Mouse (Mus musculus) kidney, adult 18-20 months (tissue): ENCODE measurements around the gene Cmtm2b.
A peak's percentile ranks its signal among the peaks of the same experiment; 100 is the strongest.

Source experiments
- DNase-seq: peaks from one replicate; pipeline ENCODE4 v3.0.0; 2021

Gene Cmtm2b

DNA sequence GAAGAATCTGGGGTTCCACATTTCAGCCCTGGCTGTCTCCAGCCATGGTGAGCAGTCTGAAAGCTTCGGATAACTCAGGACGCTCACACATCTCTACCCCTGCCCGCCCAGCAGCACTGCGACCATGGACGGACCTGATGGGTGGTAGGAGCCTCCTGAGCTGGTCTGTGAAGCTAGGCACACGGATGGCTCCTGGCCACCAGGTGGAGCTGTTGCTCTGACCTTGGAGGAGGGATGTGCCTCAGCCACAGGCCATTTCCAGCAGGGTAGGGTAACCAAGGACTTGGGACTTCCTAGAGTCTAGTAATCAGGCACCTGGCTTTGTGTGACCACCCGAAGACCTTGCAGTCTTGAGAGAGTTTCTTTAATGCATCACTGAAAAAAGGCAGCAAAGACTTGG is 21.9 kb downstream of the Cmtm2b start:
- peak; percentile 89 for DNase-seq

GRCm38 (mm10) chr8:104344622-104345021 is 22.6 kb downstream of the Cmtm2b start:
- DNase-seq = no peak

DNA sequence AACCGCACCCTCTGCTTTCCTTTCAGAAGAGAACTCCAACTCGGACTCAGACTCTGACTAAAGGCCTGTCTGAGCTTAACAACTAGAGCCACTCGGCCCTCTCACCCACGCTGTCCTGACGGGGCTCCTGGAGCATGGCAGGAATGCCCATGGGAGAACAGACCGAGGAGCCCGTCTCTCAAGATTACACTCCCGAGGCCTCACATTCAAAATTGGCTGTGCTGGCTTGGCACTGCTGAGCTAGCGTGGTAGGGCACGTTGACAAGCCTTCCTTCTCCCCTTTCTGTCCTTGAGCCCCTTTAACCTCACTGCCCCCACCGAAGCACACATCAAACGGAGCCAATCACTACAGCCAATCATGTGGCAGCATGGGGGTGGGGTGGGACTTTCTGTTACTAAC is 24.7 kb downstream of the Cmtm2b start:
- DNase-seq = no peak

- DNase-seq = no peak
Observed at GRCm38 (mm10) chr8:104348971-104349370, 26.9 kb downstream of the Cmtm2b start.

DNA sequence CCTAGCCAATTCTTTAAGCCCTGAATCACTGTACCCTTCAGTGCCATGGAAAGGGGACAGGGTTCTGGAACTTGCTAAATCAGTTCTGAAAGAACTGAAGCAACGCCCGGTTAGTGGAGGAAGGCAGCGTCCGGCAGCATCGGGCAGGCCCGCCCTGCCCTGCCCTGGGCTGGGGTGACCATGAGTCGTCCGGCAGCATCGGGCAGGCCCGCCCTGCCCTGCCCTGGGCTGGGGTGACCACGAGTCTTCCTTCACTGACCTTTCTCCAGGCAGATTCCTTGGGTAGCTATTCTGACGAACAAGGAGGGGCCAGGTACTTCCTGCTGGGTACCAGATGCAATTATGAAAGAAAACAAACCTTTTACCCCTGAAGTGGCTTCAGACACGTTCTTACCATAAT is 28.0 kb downstream of the Cmtm2b start:
- no peak for DNase-seq

DNA sequence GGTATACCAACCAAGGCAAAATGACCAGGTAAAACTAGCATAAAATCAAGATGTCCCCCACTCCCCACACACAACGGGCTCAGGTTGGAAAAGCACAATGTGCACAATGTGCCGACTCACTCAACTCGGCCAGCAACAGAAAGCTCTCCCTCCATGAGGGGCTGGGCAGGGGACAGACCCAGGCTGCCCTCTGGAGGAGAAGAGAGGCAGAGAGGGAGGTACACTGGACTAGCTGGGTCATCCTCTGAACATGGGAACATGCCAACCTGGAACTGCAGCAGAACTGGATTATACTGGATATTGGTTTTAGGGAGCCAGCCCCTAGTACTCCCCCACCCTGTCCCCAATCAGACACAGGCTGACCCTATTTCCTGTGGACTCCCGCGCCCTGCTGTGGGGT is 31.2 kb downstream of the Cmtm2b start:
- no peak for DNase-seq

DNA sequence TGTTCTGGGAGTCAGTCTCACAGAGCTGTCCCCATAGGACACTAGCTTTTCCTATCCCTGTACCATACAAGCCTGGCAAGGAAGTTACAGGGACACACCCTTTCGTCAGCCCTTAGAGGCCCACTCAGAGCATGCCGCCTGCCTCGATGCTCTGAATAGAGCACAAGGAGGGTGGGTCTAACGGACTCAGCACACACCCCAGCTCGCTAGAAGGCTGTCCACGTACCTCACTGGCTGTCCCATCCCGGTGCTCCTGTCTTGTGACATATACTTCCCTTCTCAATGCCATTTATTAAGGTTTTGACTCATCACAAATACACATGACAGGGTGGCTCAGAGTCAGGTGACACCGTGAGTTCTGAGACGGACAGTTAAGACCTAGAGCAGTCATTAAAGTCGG is 32.5 kb downstream of the Cmtm2b start:
- DNase-seq = no peak

DNA sequence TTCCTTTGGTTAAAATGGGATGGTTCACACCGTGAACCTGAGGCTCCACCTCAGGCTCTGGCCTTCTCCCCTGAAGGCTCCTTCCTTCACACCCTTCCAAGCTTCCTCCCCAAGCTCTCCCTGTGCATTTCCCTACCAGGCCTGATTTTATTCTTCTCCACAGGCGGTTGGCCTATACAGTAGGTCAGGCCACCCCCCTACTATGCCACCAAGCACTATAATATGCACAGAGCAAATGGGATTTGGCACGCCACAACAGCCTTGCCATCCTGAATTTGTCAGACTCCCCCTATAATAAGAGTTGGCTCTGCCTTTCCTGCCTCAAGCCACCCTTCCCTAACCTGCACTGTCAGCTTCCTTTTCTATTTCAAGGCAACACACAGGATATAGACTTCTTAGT is 36.6 kb downstream of the Cmtm2b start:
- no peak for DNase-seq

DNA sequence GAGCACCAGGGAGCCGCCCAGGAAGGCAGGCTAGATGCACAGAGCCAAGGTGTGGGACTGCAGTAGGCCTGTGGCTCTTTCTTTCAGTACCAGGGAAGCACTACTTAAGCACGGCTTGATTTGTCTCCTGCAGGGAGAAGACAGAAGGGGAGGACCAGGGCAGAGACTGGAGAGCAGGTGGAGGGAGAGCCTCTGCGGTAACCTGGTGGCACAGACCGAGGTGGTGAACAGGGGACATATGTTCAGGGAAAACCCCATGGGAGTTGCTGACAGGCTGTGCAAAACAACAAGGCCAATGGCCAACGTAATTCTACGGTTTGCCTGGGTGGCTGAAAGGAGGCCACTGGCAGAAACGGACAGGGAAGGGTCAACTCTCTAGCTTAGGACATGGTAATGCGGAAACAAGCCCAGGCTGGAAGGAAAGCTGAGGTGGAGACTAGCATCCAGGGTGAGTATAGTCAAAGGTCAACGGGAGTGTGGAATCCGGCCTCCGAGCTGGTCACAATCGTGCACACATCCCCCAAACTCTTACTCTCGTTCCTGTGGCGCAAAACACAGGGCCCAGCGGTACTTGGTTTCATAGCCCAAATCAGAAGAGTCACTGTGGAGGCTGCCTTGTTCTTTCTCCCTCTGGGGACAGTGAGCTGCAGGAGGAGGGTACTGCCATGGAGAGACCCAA is 37.9 kb downstream of the Cmtm2b start:
- DNase-seq = no peak

DNA sequence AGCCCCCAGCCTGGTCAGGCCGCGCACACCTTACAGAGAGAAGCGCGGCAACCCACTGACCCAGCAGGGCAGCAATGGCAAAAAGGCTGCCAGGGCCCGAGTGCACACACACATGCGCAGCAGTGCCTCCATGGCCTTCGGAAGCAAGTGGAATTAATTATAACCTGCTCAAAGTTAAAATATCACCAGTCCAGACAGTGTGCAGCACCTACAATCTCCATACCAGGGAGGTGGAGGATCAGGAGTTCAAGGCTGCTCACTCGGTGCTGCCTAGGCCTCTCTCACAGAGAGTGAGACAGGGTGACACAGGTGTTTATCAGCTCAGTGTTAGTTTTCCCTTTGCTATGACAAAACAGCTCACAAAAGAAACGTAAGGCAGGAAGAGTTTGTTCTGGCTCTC is 43.7 kb downstream of the Cmtm2b start:
- DNase-seq = no peak

DNA sequence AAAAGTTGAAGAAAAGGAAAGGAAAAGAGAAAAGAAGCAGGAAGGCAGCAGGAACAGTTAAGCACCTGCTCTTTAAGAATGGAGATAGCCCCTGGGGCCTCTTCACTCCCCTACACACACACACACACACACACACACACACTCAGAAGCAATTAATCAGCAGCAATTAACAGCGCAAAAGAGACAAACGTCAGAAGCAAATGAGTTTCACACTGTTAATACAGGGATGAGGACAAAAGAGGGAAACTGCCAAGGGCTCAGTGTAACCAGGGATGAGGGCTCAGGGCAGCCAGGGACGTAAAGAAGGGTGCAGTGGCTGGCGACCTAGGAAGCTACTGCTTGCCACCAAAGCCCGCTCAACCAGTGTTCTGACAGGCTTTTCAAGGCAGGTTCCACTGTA is 45.4 kb downstream of the Cmtm2b start:
- no peak for DNase-seq

DNA sequence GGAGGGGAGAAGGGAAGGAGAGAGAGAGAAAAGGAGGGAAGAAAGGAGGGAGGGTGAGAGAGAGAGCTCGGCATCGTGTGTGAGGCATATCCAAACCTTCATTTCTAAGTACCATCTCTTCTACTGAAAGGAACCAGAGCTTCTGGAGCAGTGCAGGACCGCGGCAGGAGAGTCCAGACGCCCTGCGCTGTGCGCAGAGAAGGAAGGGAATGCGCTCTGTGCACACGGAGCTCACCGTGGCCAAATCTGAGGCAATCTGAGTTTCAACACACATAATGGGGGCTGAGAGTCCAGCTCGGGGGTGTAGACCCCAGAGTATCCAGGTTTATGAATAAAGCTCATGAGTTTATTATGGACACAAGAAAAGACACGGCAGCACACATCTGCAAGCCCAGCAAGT is 47.6 kb downstream of the Cmtm2b start:
- no peak for DNase-seq

- no peak for DNase-seq
Observed at GRCm38 (mm10) chr8:104370071-104370470, 48.0 kb downstream of the Cmtm2b start.

DNA sequence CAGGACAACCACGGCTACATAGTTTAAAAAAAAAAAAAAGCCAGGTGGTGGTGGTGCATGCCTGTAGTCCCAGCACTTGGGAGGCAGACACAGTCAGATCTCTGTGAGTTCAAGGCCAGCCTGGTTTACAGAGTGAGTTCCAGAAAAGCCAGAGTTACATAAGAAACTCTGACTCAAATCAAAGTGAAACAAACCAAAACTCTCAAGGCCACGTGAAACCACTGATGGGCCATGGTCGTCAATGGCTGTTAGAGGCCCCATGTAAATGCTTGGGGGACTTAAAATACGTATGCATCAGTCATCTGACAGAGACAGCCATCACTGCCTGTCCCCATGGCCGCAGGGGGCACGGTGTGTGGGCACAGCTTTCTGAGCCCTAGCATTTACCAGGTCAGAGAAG is 49.1 kb downstream of the Cmtm2b start:
- DNase-seq = no peak

DNA sequence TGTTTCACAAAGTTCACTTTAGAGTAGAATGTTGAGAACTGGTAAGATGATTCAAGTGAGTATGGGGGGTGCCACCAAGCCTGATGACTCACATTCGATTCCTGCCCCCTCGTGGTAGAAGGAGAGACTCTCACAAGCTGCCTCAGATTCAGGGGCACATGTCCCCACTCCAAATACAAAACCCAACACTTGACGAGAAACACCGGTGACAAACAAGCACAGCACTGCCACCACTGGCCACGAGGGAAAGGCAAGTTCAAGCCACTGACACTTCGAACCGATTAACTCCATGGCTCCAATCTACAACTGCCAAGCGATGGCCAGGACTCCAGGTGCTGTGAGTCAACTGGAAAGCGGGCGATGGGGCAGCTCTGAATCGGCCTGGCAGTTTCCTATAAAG is 51.7 kb downstream of the Cmtm2b start:
- peak; percentile 38 for DNase-seq

DNA sequence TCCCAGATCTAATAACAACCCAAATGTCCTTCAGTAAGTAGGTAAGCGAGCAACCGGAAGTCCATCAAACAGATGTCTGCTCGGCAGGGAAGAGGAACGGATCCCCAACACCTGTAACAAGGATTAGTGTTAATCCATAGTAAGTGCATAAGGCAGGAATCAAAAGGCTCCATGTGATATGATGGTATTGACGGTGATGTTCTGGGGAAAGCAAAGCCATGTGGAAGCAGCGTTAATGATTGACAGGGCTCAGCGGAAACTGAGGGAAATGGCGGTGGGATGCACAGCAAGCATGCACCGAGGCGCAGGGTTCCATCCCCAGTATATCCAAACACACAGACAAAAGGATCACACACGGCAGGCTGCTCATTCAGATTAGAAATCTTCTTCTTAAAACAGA is 52.2 kb downstream of the Cmtm2b start:
- DNase-seq = no peak

DNA sequence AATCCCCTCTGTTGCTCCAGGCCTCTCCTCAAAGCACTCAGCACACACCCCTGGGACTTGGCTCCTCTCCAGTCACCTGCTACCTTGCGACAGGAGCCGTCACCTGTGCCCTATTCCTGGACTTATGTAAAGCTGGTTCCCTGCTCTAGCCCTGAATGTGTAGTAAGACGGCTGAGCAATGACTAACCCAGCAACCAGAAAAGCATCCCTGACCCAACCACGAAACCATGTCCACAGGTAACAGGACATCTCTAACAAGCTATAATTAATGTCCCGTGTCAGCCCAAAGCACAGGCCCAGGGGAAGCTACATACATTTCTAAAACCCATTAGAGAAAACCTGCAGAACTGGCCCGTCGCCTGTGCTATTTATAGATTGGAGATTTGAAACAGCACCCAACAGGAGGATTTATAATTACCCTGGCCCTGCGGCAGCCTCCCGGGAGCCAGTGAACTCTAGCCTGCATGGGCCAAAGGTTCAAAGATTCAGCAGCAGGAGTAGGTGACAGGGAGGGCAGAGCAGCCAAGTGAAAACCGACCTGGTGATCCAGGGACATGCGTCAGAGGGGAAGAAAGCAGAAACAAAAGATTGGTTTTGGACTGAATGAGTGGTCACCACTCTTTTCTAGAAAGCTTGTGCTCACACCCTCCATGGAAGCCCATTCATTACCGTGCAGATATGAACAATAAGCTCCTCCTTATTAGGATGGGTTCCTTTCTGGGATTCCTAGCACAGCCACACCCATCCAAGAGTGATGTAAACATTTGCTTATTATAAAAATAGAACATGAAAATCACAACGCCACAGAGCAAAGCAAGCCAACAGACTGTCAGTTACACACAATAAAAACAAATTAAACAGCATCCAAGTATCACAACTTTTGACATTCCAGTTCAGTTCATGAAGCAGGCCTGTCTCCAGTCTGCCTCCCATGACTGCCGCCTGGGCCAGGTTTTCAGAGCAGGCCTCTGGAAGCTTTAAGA is 53.1 kb downstream of the Cmtm2b start:
- peak; percentile 89 for DNase-seq

GRCm38 (mm10) chr8:104375959-104376358 is 53.9 kb downstream of the Cmtm2b start:
- DNase-seq = no peak

GRCm38 (mm10) chr8:104376669-104377068 is 54.6 kb downstream of the Cmtm2b start:
- no peak for DNase-seq

DNA sequence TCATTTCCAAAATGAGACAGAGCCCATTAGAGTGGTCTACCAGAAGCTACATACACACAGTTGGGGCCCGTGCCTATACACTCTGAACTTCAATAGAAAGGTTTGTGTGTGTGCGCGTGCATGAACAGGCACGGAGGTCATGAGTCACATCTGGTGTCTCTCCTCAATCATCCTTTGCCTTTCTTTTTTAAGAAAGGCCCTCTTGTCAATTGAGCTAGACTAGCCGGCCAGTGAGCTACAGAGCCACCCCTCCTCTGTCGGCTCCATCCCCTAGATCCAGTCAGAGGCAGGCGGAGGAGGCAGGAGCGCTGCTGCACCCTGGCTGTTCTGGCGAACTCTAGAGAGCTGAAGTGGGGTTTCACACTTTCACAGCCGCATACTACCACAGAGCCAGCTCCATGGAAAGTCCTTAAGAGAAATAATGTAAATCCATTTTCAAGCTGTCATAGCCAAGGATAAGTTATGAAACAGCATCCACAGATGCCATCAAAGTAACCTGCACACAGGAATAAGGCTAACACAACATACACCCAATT is 57.3 kb downstream of the Cmtm2b start:
- DNase-seq = no peak

GRCm38 (mm10) chr8:104380269-104380668 is 58.2 kb downstream of the Cmtm2b start:
- no peak for DNase-seq
